Mouse (Mus musculus) spleen, postnatal 10 days (tissue): Measurements from ENCODE around the gene Sorl1.

Experiments used
- DNase-seq, 2 experiments: peaks; one replicate each; pipeline ENCODE4 v3.0.0; 2021 to 2022; ENCODE audit warnings: low spot score in 2 of 2

Sorl1 gene

GRCm38 (mm10) chr9:42122441-42122840 is 1.7 kb downstream of the Sorl1 start:
- no peak for DNase-seq

- no peak for DNase-seq
Measured at GRCm38 (mm10) chr9:42121631-42122354, 2.3 kb downstream of the Sorl1 start.

- DNase-seq, result no peak
Measured at GRCm38 (mm10) chr9:42116418-42117056, 7.6 kb downstream of the Sorl1 start.

DNA sequence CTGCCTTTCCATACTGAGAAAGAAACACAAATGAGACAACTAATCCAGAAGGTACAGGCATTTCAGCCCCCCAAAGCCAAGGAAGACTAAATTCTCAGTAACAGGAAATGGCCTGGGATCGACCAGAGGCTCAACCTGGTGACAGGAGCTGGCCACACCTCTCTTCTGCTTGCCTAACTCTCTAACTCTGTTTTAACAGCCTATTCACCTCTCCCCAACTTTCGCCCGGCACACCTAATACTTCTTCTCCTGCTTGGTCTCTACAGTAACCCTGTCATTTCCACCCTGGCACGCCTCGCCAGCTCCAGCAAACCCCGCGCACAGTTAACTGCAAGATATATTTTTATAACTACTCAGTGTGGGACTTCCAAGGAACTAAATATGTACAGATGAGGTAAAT is 9.0 kb downstream of the Sorl1 start:
- no peak for DNase-seq

DNA sequence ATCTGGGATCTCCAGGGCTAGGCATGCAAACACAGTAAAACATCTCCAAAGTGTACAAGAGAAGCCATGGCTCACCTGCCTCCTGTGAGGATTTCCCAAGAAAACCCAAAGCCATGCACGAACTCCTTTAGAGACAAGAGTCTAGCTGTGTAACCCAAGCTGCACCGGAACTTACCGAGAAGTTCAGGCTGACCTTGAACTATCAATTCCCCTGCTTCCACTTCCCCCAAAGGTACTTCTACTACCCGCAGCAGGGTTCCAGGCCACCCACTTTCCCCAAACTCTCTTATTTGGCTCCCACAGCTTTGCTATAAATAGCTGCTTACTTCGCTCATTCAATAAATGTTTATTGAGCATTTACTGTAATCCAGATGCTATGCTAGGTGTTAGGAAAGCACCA is 10.8 kb downstream of the Sorl1 start:
- no peak for DNase-seq

- no peak for DNase-seq
Measured at GRCm38 (mm10) chr9:42112691-42113090, 11.4 kb downstream of the Sorl1 start.

- DNase-seq, result no peak
Measured at GRCm38 (mm10) chr9:42111256-42111655, 12.8 kb downstream of the Sorl1 start.

GRCm38 (mm10) chr9:42109837-42110451 is 14.2 kb downstream of the Sorl1 start:
- no peak for DNase-seq

DNA sequence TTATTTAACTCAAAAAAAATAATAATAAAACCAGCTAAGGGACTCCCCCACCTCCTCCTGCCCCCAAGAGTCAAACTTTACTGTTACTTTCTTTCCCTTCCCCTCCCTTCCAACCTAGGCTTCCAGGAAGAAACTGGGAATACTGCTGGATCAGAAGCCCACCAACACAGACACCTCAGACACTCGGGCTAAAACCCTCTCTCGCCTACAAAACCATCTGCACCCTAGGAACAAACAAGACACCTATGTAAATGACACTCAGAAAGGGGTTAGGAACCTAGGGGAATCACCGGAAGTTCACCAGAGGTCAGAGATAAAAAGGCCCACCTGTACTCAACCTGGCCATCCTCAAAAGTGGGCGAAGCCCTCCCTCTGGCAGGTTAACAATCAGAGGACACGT is 15.0 kb downstream of the Sorl1 start:
- DNase-seq, result no peak

DNA sequence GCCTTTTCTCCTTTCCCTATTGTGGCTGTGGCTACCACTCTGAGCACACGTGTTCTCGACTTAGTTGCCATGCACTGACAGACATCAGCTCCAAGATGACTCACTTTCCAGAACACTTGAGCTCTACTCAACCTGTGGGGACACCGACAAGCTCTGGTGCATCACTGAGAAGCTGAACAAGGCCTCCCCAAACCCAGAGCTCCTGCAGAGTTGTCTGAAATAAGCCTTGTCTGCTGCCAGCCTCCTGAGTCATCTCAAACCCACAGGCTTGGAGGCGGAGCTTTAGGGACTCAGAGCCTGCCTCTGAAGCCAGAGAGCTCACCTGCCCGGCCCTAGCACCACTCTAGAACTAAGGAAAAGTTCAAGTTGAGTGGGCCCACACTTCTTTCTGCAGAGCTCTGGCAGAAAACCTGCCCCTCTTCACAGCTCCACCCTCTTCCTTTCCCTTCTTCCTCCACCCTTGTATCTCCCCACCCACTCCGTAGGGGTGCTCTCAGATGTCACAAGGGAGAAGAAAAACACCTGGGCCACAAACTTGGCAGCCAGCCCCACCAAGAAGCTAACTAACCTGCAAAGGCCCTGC is 15.6 kb downstream of the Sorl1 start:
- DNase-seq, result no peak

GRCm38 (mm10) chr9:42107062-42107461 is 17.0 kb downstream of the Sorl1 start:
- no peak for DNase-seq

- no peak for DNase-seq
Measured at GRCm38 (mm10) chr9:42106305-42106704, 17.8 kb downstream of the Sorl1 start.

- no peak for DNase-seq
Measured at GRCm38 (mm10) chr9:42103546-42103945, 20.6 kb downstream of the Sorl1 start.

GRCm38 (mm10) chr9:42102013-42102412 is 22.1 kb downstream of the Sorl1 start:
- no peak for DNase-seq

- no peak for DNase-seq
Measured at GRCm38 (mm10) chr9:42101266-42101665, 22.8 kb downstream of the Sorl1 start.

DNA sequence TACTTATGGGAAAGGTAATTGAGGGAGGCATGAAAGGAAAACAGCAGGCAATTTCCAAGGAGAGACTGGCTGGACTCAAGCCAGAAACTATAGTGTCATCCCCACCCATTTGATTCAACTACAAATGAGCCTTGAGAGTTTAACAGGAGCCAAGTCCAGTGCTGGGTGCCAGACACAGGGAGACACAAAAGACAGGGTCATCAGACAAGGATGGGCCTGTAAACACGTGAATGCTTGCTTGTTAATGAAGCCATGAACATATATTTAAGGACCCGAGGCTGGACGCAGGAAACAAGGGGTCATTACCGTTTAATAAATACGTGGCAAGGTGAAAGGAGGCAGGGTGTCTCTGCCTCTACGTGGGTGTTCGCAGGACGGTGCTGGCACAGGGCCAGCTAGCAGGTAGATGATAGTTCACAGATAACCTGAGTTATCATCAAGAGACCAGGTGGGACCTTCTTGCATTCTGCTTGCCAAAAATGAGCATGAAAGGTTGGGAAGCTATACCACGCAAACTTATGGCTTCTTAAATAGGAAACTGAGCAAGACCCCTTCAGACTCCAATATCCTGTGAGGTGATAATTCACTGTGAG is 23.4 kb downstream of the Sorl1 start:
- DNase-seq, result no peak

DNA sequence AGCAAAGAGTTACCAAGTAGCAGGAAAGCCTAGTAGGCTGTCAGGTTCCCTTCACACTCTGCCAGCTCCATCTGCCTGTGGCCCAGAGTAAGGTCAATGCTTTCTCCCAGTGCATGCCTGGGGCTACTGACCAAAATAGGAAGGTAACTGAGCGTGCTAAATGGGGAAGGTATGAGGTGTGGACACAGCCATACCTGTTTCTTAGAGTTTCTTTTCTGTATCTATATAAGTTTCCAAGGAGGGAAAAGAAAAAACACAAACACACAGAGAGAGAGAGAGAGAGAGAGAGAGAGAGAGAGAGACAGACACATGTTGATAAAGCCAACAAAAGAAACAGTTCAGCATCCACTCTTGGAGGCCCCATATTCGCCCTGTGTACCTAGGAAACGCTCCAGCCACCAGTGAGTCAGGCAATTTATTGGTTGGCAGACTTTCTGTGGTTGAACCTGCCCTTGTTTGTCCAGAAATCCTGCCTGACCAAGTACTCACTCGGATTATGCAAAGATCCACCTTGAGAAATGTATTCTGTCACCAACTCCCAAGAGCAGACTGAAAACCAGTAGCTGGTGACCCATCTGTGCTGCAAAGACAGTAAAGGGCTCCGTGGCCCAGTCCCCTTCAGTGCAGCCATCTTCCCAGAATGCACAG is 25.5 kb downstream of the Sorl1 start:
- DNase-seq, result no peak

GRCm38 (mm10) chr9:42097731-42098473 is 26.2 kb downstream of the Sorl1 start:
- DNase-seq, result no peak

- peak in 1 of 2 experiments; percentile 38 for DNase-seq
Measured at GRCm38 (mm10) chr9:42097006-42097730, 26.9 kb downstream of the Sorl1 start.

- no peak for DNase-seq
Measured at GRCm38 (mm10) chr9:42094752-42095151, 29.3 kb downstream of the Sorl1 start.
